Mouse (Mus musculus) adrenal gland, postnatal 4 days (tissue): ENCODE measurements around the gene Xrcc3. TPM values are rescaled to one million over a fixed set of nuclear protein-coding genes. Genes with fewer than 3 reads are reported as not detected.
A peak's percentile ranks its signal among the peaks of the same experiment; 100 is the strongest.

ENCODE experiments used
- DNase-seq, 2 experiments: peaks; one replicate each; pipeline ENCODE4 v3.0.0; 2021 to 2022; ENCODE audit warnings: low spot score in 2 of 2, mixed read lengths in 2 of 2
- total RNA-seq, 2 experiments: library from RNA; stranded (reverse); gene quantifications; 2 replicates each; pipeline ENCODE4 v1.2.3; 2021

Xrcc3 gene
- total RNA-seq, 2 experiments from 2014 or later, result 19.2 to 22.5 TPM

- no peak for DNase-seq
These were observed 3.3 kb upstream of the Xrcc3 start for GRCm38 (mm10) chr12:111816967-111817366.

GRCm38 (mm10) chr12:111816528-111816927, 2.9 kb upstream of the Xrcc3 start:
- DNase-seq, result no peak

- no peak for DNase-seq
These were observed 1.4 kb upstream of the Xrcc3 start for GRCm38 (mm10) chr12:111814769-111815762.

GRCm38 (mm10) chr12:111813111-111813765, 435 bp downstream of the Xrcc3 start:
- DNase-seq, result no peak

- DNase-seq, result no peak
These were observed 1.1 kb downstream of the Xrcc3 start for GRCm38 (mm10) chr12:111812611-111813010.

GRCm38 (mm10) chr12:111812075-111812474, 1.6 kb downstream of the Xrcc3 start:
- DNase-seq, result no peak

GRCm38 (mm10) chr12:111809762-111810161, 3.9 kb downstream of the Xrcc3 start:
- DNase-seq, result peak; percentile 43 to 70

GRCm38 (mm10) chr12:111808775-111809174, 4.9 kb downstream of the Xrcc3 start:
- no peak for DNase-seq

- no peak for DNase-seq
These were observed 10.1 kb downstream of the Xrcc3 start for GRCm38 (mm10) chr12:111803538-111803937.

GRCm38 (mm10) chr12:111800459-111801183, 13.1 kb downstream of the Xrcc3 start:
- DNase-seq, result no peak

- no peak for DNase-seq
These were observed 15.2 kb downstream of the Xrcc3 start for GRCm38 (mm10) chr12:111798493-111798892.

- no peak for DNase-seq
These were observed 16.4 kb downstream of the Xrcc3 start for GRCm38 (mm10) chr12:111797251-111797650.

- no peak for DNase-seq
These were observed 18.3 kb downstream of the Xrcc3 start for GRCm38 (mm10) chr12:111795180-111795895.

- DNase-seq, result no peak
These were observed 19.0 kb downstream of the Xrcc3 start for GRCm38 (mm10) chr12:111794526-111795179.

- DNase-seq, result no peak
These were observed 19.6 kb downstream of the Xrcc3 start for GRCm38 (mm10) chr12:111794102-111794501.

GRCm38 (mm10) chr12:111791474-111792104, 22.1 kb downstream of the Xrcc3 start:
- no peak for DNase-seq

- no peak for DNase-seq
These were observed 23.0 kb downstream of the Xrcc3 start for GRCm38 (mm10) chr12:111790631-111791030.

- DNase-seq, result no peak
These were observed 23.6 kb downstream of the Xrcc3 start for GRCm38 (mm10) chr12:111790090-111790489.

- no peak for DNase-seq
These were observed 26.7 kb downstream of the Xrcc3 start for GRCm38 (mm10) chr12:111787015-111787414.

GRCm38 (mm10) chr12:111785174-111785573, 28.5 kb downstream of the Xrcc3 start:
- DNase-seq, result no peak
